In the genomic region with DNA sequence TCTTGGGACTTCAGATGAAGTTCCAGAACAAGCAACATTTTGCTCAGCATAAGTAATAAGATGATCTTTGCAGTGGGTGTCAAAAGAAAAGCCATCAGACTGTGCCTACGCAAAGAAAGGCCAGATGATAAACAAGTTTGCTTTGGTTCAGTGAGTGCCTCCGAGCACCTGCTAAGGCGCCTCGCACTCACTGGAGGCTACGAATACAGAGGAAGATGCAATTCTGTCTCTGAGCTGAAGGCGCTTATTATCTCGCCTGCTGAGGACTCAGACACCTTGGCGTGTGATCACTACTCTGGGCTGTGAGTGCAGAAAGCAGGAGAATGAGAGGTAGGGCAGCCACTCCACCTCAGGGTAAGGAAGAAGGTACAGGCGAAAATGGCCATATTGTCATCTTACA, we compare ENCODE assay signal across 22 mouse cellular contexts.
A peak's percentile ranks its signal among the peaks of the same experiment; 100 is the strongest.
DNase-seq lines count a peak whose midpoint lies in the region; ATAC-seq lines count a peak whose summit lies in the region.
"Had no signal": no experiment of that assay in that cellular context is flagged by ENCODE, and none has a peak within 500 bp of the region (broad histone marks: within the 10 kb centered on the region; RNA-seq: fewer than 3 reads in every experiment).

No protein-coding gene starts in this region.

- H3K36me3 ChIP-seq in splenic B cell, adult 2 months (ENCODE audit: control insufficient read depth, insufficient read depth, low read length, poor library complexity, severe bottlenecking), result no peaks in the 10 kb centered on the region
- no peaks in the 10 kb centered on the region for H3K36me3 ChIP-seq in hindbrain, embryonic 14.5 days (replicated peaks; ENCODE audit: control insufficient read depth, insufficient read depth)
- H3K36me3 ChIP-seq: embryonic facial prominence, embryonic 12.5 days; forebrain, embryonic 12.5 days; heart, embryonic 10.5 days; hindbrain, embryonic 10.5 days; midbrain, embryonic 12.5 days had no signal

- WGBS in hindbrain, embryonic 14.5 days, result 84% methylated on average over 9 of the region's 9 CpGs

- ATAC-seq in hindbrain, embryonic 14.5 days (ENCODE audit: low FRiP score), result no peak
- ATAC-seq in erythroid progenitor cell, adult 5-6 weeks (replicated peaks; ENCODE audit: low FRiP score, poor library complexity, severe bottlenecking), result no peak
- ATAC-seq: activated CD4-positive, CD25-positive, alpha-beta regulatory T cell, adult 4 months; intestine, postnatal 0 days had no signal

- no peak overlapping the region for H3K27ac ChIP-seq in hindbrain, embryonic 14.5 days
- H3K27ac ChIP-seq: embryonic facial prominence, embryonic 12.5 days; forebrain, embryonic 12.5 days; heart, embryonic 10.5 days; hindbrain, embryonic 10.5 days; midbrain, embryonic 12.5 days; stomach, postnatal 0 days had no signal

- H3K4me1 ChIP-seq in hindbrain, embryonic 14.5 days (replicated peaks; ENCODE audit: control insufficient read depth, insufficient read depth, low read length), result no peaks in the 10 kb centered on the region
- H3K4me1 ChIP-seq: embryonic facial prominence, embryonic 12.5 days; forebrain, embryonic 12.5 days; hindbrain, embryonic 10.5 days; midbrain, embryonic 12.5 days had no signal

- no peaks in the 10 kb centered on the region for H3K27me3 ChIP-seq in splenic B cell, adult 2 months (ENCODE audit: control insufficient read depth, insufficient read depth, low read length, poor library complexity, severe bottlenecking)
- H3K27me3 ChIP-seq in hindbrain, embryonic 14.5 days (ENCODE audit: control insufficient read depth, insufficient read depth, low read length), result no peaks in the 10 kb centered on the region
- H3K27me3 ChIP-seq: embryonic facial prominence, embryonic 12.5 days had no signal

- H3K9me3 ChIP-seq in hindbrain, embryonic 14.5 days (ENCODE audit: control insufficient read depth, low read length), result no peaks in the 10 kb centered on the region
- H3K9me3 ChIP-seq: embryonic facial prominence, embryonic 12.5 days; forebrain, embryonic 12.5 days; heart, embryonic 10.5 days; hindbrain, embryonic 10.5 days; midbrain, embryonic 12.5 days had no signal

- no peak overlapping the region for H3K9ac ChIP-seq in hindbrain, embryonic 14.5 days
- H3K9ac ChIP-seq: embryonic facial prominence, embryonic 12.5 days; forebrain, embryonic 12.5 days; midbrain, embryonic 12.5 days had no signal

- peak; percentile 18 to 48 for DNase-seq in layer of hippocampus, adult 18-20 months (ENCODE audit: low spot score in 2 of 2)
- DNase-seq in layer of hippocampus, postnatal 10 days (ENCODE audit: low spot score in 2 of 2), result no peak
- peak; percentile 33 for DNase-seq in thymus, postnatal 0 days (ENCODE audit: low spot score)
- DNase-seq in thymus, adult 18-20 months, result no peak
- peak; percentile 62 for DNase-seq in splenic B cell, adult 2 months (ENCODE audit: low read depth, low spot score)
- no peak for DNase-seq in hindbrain, embryonic 14.5 days (ENCODE audit: low spot score)
- DNase-seq: adrenal gland, adult 8-10 months; cerebellum, adult 2 months; cerebellum, postnatal 25 days; kidney, postnatal 25 days; lung, adult 18-20 months; retina, postnatal 1 day; right cerebral cortex, postnatal 25 days had no signal

- no peak overlapping the region for H3K4me3 ChIP-seq in hindbrain, embryonic 14.5 days (replicated peaks; ENCODE audit: low read length)
- H3K4me3 ChIP-seq: embryonic facial prominence, embryonic 12.5 days; forebrain, embryonic 12.5 days; heart, embryonic 10.5 days; hindbrain, embryonic 10.5 days; midbrain, embryonic 12.5 days had no signal

- no peak overlapping the region for H3K4me2 ChIP-seq in hindbrain, embryonic 14.5 days (replicated peaks)
- H3K4me2 ChIP-seq: embryonic facial prominence, embryonic 12.5 days; forebrain, embryonic 12.5 days; midbrain, embryonic 12.5 days had no signal

Comparison
In these comparisons a context has a peak if more than half of its experiments do, and no peak if none do; other contexts are left out.
1. DNase-seq: peak in layer of hippocampus, adult 18-20 months (2 of 2), thymus, postnatal 0 days (single experiment) and splenic B cell, adult 2 months (single experiment); none in layer of hippocampus, postnatal 10 days (0 of 2), thymus, adult 18-20 months (0 of 2) and hindbrain, embryonic 14.5 days (single experiment).